Mouse (Mus musculus) urinary bladder, postnatal 36 days (tissue): ENCODE measurements around the gene Hmgb1.

Source experiments
- DNase-seq, 2 experiments: peaks; one replicate each; pipeline ENCODE4 v3.0.0; 2022; ENCODE audit warnings: low spot score in 2 of 2, mixed read lengths in 1 of 2

Hmgb1 gene

GRCm38 (mm10) chr5:149184104-149184843 lies at the start of gene Hmgb1, which contains the start of gene Uspl1:
Gene Hmgb1 (minus strand): TSS chr5:149184489.
Gene Uspl1 (plus strand): TSS chr5:149184350.
- DNase-seq = peak; percentile 98 to 99

- no peak for DNase-seq
Measured at GRCm38 (mm10) chr5:149229619-149230339, 45.5 kb upstream of the Hmgb1 start.

- peak; percentile 99 for DNase-seq
Measured at GRCm38 (mm10) chr5:149228700-149229618, 44.7 kb upstream of the Hmgb1 start.

- DNase-seq = no peak
Measured at GRCm38 (mm10) chr5:149224666-149225065, 40.4 kb upstream of the Hmgb1 start.

GRCm38 (mm10) chr5:149221355-149221754 lies 37.1 kb upstream of the Hmgb1 start:
- no peak for DNase-seq

- no peak for DNase-seq
Measured at GRCm38 (mm10) chr5:149219493-149219892, 35.2 kb upstream of the Hmgb1 start.

GRCm38 (mm10) chr5:149217524-149218357 lies 33.5 kb upstream of the Hmgb1 start:
- DNase-seq = no peak

- no peak for DNase-seq
Measured at GRCm38 (mm10) chr5:149215540-149215939, 31.3 kb upstream of the Hmgb1 start.

- no peak for DNase-seq
Measured at GRCm38 (mm10) chr5:149212806-149213205, 28.5 kb upstream of the Hmgb1 start.

- no peak for DNase-seq
Measured at GRCm38 (mm10) chr5:149211041-149211440, 26.8 kb upstream of the Hmgb1 start.

GRCm38 (mm10) chr5:149209328-149209727 lies 25.0 kb upstream of the Hmgb1 start:
- no peak for DNase-seq

- no peak for DNase-seq
Measured at GRCm38 (mm10) chr5:149208776-149209175, 24.5 kb upstream of the Hmgb1 start.

- no peak for DNase-seq
Measured at GRCm38 (mm10) chr5:149207661-149208060, 23.4 kb upstream of the Hmgb1 start.

- DNase-seq = no peak
Measured at GRCm38 (mm10) chr5:149206286-149206685, 22.0 kb upstream of the Hmgb1 start.

GRCm38 (mm10) chr5:149205265-149205664 lies 21.0 kb upstream of the Hmgb1 start:
- DNase-seq = no peak

- no peak for DNase-seq
Measured at GRCm38 (mm10) chr5:149204822-149205221, 20.5 kb upstream of the Hmgb1 start.

GRCm38 (mm10) chr5:149203796-149204375 lies 19.6 kb upstream of the Hmgb1 start:
- peak in 1 of 2 experiments; percentile 20 for DNase-seq

- no peak for DNase-seq
Measured at GRCm38 (mm10) chr5:149202941-149203340, 18.7 kb upstream of the Hmgb1 start.

GRCm38 (mm10) chr5:149198782-149199181 lies 14.5 kb upstream of the Hmgb1 start:
- DNase-seq = no peak

- DNase-seq = no peak
Measured at GRCm38 (mm10) chr5:149196611-149197010, 12.3 kb upstream of the Hmgb1 start.

- DNase-seq = no peak
Measured at GRCm38 (mm10) chr5:149190160-149190559, 5.9 kb upstream of the Hmgb1 start.
